Mouse (Mus musculus): ENCODE measurements around the gene Elmo2. TPM values are rescaled to one million over a fixed set of nuclear protein-coding genes. Genes with fewer than 3 reads are reported as not detected.

Gene Elmo2
- polyA plus RNA-seq, 1 experiment: 66.3 TPM

DNA sequence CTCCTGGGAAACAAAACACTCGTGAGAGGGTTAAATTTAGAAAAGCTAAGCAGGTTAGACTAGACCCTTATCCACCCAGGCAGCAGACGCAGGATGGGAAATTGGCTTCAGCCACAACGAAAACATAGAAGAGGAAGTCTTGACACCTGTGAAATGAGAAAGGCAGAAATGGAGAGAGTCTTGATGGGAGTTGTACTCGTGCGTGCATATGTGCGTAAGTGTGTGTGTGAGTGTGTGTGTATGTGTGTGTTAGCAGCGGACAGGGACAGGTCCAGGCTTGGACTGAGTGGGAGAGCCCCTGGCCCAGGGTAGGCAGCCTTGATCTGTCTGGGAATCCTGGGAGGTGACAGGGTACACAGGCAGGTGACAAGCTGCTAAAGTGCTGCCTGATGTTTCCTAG is 55.4 kb downstream of the Elmo2 start:
- TF ChIP-seq POLR2A (IDR thresholded peaks at IDR 0.05; ENCODE audit: low read depth, low read length) (no peak), CTCF (IDR thresholded peaks at IDR 0.05; ENCODE audit: borderline replicate concordance, insufficient read depth, low read length) (no peak)
- no peak overlapping the region for H3K4me3 ChIP-seq (ENCODE audit: insufficient read depth, low read length)
- H3K4me1 ChIP-seq (ENCODE audit: control insufficient read depth, insufficient read depth, low read length): no peaks in the 10 kb centered on the region
- H3K27ac ChIP-seq (ENCODE audit: insufficient read depth, low read length): no peak overlapping the region

DNA sequence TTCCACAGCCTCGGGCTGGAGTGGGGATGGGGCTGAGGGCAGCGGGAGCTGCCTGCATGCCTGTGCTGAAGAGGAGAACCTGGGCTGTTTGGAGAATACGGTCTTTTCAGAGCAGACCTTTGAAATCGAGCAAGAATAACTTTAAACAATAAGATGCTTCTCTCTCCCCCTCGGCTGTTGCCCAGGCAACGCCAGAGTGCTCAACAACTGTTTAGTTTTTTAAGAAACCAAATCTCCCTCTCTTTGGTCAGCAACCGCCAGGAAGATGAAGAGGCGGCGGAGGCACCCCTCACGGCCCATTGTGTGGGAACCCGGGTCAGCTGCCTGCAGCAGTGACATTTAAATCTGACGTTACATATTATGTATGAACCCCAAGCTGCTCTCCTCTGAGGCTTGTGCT is 59.5 kb downstream of the Elmo2 start:
- Histone ChIP-seq H3K27ac (ENCODE audit: insufficient read depth, low read length) (no peak overlapping the region), H3K4me3 (ENCODE audit: insufficient read depth, low read length) (no peak overlapping the region), H3K4me1 (ENCODE audit: control insufficient read depth, insufficient read depth, low read length) (no peaks in the 10 kb centered on the region)
- TF ChIP-seq CTCF (IDR thresholded peaks at IDR 0.05; ENCODE audit: borderline replicate concordance, insufficient read depth, low read length): no peak
- TF ChIP-seq POLR2A (IDR thresholded peaks at IDR 0.05; ENCODE audit: low read depth, low read length): no peak

DNA sequence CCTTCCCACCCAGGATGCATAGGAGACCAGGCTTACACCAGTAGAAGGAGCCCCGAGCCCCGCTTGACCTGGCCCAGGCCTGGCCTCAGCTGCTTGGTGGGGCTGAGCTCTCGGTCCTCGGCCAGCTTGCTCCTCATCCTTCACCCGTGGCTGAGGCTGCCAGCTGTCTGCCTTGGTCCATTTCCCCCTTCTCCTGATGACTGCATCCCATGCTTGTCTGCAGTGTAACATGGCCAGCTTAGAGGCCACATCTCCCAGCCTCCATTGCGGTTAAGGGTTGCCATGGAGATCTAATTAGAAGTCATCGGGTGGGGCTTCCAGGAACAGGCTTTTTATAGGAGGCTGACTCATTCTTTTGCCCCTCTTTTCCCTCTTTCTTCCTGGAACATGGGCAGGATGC is 62.4 kb downstream of the Elmo2 start:
- no peak overlapping the region for H3K4me3 ChIP-seq (ENCODE audit: insufficient read depth, low read length)
- TF ChIP-seq CTCF (IDR thresholded peaks at IDR 0.05; ENCODE audit: borderline replicate concordance, insufficient read depth, low read length): no peak
- TF ChIP-seq POLR2A (IDR thresholded peaks at IDR 0.05; ENCODE audit: low read depth, low read length): no peak
- H3K4me1 ChIP-seq (ENCODE audit: control insufficient read depth, insufficient read depth, low read length): no peaks in the 10 kb centered on the region
- H3K27ac ChIP-seq (ENCODE audit: insufficient read depth, low read length): no peak overlapping the region

DNA sequence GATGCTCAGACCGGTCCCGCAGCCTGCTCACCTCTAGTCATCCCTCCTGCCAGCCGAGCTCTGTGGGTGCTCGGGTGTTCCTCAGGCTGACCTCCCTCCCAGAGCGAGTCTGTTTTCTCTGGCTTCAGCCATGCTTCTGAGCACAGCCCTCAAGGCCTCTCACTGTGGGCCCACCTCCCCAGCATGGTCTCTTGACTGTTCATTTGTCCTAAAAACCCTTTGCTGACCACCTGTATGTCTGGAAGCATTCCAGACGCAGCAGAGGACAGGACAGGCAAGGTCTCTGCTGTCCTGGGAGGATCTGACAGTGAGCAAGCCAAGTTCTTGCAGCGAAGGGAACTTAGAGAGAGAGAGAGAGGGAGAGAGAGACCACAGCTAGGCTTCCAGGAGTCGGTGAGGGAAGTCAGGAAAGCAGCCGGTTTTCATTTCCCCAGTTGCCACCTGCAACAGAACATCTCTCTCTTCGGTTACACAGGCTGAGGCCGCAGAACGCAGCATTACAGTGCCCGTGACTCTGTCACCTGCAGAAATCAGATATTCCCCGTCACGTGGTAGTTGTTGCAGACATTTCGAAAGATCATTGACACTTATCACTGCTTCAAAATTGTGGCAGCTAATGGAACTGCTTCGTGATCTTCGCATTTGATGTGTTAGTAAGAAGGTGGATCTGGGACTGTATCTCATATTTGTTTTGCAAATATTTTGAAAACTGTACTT is 63.8 kb downstream of the Elmo2 start:
- TF ChIP-seq CTCF (IDR thresholded peaks at IDR 0.05; ENCODE audit: borderline replicate concordance, insufficient read depth, low read length): no peak
- no peak for TF ChIP-seq POLR2A (IDR thresholded peaks at IDR 0.05; ENCODE audit: low read depth, low read length)
- H3K4me3 ChIP-seq (ENCODE audit: insufficient read depth, low read length): no peak overlapping the region
- no peaks in the 10 kb centered on the region for H3K4me1 ChIP-seq (ENCODE audit: control insufficient read depth, insufficient read depth, low read length)
- H3K27ac ChIP-seq (ENCODE audit: insufficient read depth, low read length): no peak overlapping the region

- H3K27ac ChIP-seq (ENCODE audit: insufficient read depth, low read length): no peak overlapping the region
- TF ChIP-seq POLR2A (IDR thresholded peaks at IDR 0.05; ENCODE audit: low read depth, low read length) (no peak), CTCF (IDR thresholded peaks at IDR 0.05; ENCODE audit: borderline replicate concordance, insufficient read depth, low read length) (no peak)
- H3K4me1 ChIP-seq (ENCODE audit: control insufficient read depth, insufficient read depth, low read length): no peaks in the 10 kb centered on the region
- no peak overlapping the region for H3K4me3 ChIP-seq (ENCODE audit: insufficient read depth, low read length)
Measured at GRCm38 (mm10) chr2:165259859-165260258, 66.4 kb downstream of the Elmo2 start.

- Histone ChIP-seq H3K4me1 (ENCODE audit: control insufficient read depth, insufficient read depth, low read length) (no peaks in the 10 kb centered on the region), H3K4me3 (ENCODE audit: insufficient read depth, low read length) (no peak overlapping the region), H3K27ac (ENCODE audit: insufficient read depth, low read length) (no peak overlapping the region)
- TF ChIP-seq POLR2A (IDR thresholded peaks at IDR 0.05; ENCODE audit: low read depth, low read length) (no peak), CTCF (IDR thresholded peaks at IDR 0.05; ENCODE audit: borderline replicate concordance, insufficient read depth, low read length) (no peak)
Measured at GRCm38 (mm10) chr2:165258321-165258720, 68.0 kb downstream of the Elmo2 start.

DNA sequence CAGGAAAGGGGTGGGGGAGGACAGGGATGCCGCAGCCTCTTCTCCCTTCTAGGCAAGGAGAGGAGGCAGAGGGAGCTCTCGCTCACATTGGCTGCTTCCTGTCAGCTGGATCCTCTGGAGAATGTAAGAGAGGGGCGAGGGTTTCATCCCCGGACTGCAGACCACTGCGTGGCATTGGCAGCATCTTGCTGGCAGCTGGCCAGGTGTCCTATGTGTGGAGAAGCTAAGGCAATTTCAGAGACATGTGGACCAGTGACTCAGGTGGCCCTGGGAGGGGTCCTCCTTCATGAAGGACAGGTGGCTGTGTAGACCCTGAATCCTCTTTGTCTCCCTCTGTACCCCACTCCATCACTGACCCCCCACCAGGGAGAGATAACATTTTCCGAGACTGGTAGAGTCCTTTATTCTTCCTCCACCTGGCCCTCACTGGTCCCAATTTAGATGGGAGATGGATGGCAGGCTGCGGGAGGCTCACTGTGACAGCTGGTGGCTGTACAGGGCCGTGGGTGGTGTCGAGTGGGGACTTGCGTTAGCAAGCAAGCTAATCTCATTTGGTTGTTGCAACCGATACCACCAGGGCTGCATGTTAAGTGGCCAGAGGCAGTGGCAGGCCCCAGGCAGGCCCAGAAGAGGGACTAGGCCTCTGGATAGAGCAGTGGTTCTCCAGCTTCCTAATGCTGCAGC is 69.0 kb downstream of the Elmo2 start:
- TF ChIP-seq POLR2A (IDR thresholded peaks at IDR 0.05; ENCODE audit: low read depth, low read length) (no peak), CTCF (IDR thresholded peaks at IDR 0.05; ENCODE audit: borderline replicate concordance, insufficient read depth, low read length) (no peak)
- Histone ChIP-seq H3K27ac (ENCODE audit: insufficient read depth, low read length) (no peak overlapping the region), H3K4me3 (ENCODE audit: insufficient read depth, low read length) (no peak overlapping the region), H3K4me1 (ENCODE audit: control insufficient read depth, insufficient read depth, low read length) (no peaks in the 10 kb centered on the region)

DNA sequence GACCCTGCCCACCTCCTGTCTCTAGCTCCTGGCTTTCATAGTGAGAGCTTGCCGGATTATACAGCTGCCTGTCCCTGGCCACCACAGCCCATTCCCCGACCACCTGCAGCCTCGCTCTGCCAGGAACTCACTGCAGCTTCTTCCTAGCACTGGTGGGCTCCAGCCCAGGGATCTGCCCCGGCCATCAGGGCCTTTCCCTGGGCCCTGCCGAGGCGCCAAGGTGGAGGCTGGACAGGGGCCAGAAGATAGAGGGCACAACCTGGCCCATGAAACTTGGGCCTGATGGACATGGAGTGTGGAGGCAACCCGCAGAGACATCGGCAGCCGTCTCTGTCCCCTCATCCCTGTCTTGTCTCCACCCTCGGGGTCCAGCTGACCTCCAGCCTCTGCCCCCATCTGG is 70.1 kb downstream of the Elmo2 start:
- Histone ChIP-seq H3K4me1 (ENCODE audit: control insufficient read depth, insufficient read depth, low read length) (no peaks in the 10 kb centered on the region), H3K4me3 (ENCODE audit: insufficient read depth, low read length) (no peak overlapping the region), H3K27ac (ENCODE audit: insufficient read depth, low read length) (no peak overlapping the region)
- no peak for TF ChIP-seq POLR2A (IDR thresholded peaks at IDR 0.05; ENCODE audit: low read depth, low read length)
- TF ChIP-seq CTCF (IDR thresholded peaks at IDR 0.05; ENCODE audit: borderline replicate concordance, insufficient read depth, low read length): no peak

DNA sequence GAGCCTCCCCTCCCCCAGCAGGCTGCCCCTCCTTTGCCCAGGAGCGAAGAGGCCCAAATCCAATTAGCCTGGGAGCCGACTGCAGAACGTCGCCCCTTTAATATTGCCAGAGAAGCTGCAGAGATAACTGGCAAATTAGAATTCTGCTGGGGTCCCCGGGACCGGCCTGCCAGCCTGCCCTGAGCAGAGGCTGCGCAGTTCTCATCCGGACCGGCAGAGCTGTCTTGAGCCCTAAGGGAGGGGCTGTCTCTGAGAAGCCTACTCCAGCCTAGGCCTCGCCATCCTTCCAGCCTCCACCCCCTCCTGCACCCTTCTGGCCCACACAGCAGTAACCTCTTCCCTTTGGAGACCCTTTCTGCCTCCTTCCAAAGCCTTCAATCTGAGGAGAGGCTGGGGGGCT is 72.4 kb downstream of the Elmo2 start:
- no peak overlapping the region for H3K4me3 ChIP-seq (ENCODE audit: insufficient read depth, low read length)
- no peaks in the 10 kb centered on the region for H3K4me1 ChIP-seq (ENCODE audit: control insufficient read depth, insufficient read depth, low read length)
- no peak overlapping the region for H3K27ac ChIP-seq (ENCODE audit: insufficient read depth, low read length)
- TF ChIP-seq POLR2A (IDR thresholded peaks at IDR 0.05; ENCODE audit: low read depth, low read length): no peak
- no peak for TF ChIP-seq CTCF (IDR thresholded peaks at IDR 0.05; ENCODE audit: borderline replicate concordance, insufficient read depth, low read length)

GRCm38 (mm10) chr2:165253269-165253668 is 73.0 kb downstream of the Elmo2 start:
- H3K4me3 ChIP-seq (ENCODE audit: insufficient read depth, low read length): no peak overlapping the region
- TF ChIP-seq CTCF (IDR thresholded peaks at IDR 0.05; ENCODE audit: borderline replicate concordance, insufficient read depth, low read length): no peak
- no peak for TF ChIP-seq POLR2A (IDR thresholded peaks at IDR 0.05; ENCODE audit: low read depth, low read length)
- no peaks in the 10 kb centered on the region for H3K4me1 ChIP-seq (ENCODE audit: control insufficient read depth, insufficient read depth, low read length)
- H3K27ac ChIP-seq (ENCODE audit: insufficient read depth, low read length): no peak overlapping the region

All from embryonic fibroblast, embryonic 13.5 days (primary cell).